Mouse (Mus musculus) frontal cortex, postnatal 14 days (tissue): Measurements from ENCODE around the gene C87499.
A peak's percentile ranks its signal among the peaks of the same experiment; 100 is the strongest.

Source experiments
- DNase-seq, 2 experiments: peaks; one replicate each; pipeline ENCODE4 v3.0.0; 2022; ENCODE audit warnings: low spot score in 2 of 2

Gene C87499

GRCm38 (mm10) chr4:88634311-88634710 lies at the start of gene C87499:
TSS of gene C87499 (minus strand) at chr4:88634411.
- DNase-seq: no peak

DNA sequence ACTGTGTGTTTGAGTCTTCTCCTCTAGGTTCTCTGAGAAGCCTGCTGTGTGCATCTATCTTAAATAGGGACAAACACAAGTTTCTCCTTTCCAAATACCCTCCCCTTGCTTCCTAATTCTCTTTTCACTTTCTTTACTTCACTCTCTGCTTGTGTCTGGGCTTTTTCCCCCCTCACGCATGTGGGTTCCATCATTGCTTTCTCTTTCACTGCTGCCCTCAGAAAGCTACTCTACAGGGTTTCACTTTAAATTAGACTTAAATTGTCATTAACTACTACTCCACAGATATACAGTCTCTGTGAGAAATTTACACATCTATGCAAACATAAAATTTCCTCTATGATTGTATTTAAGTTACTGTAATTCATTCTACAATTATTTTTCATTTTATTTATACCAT lies 49.6 kb upstream of the C87499 start, which contains the start of gene Ifna2:
TSS of gene Ifna2 (minus strand) at position 101 of the 400 bp plus-strand sequence.
- DNase-seq: no peak

DNA sequence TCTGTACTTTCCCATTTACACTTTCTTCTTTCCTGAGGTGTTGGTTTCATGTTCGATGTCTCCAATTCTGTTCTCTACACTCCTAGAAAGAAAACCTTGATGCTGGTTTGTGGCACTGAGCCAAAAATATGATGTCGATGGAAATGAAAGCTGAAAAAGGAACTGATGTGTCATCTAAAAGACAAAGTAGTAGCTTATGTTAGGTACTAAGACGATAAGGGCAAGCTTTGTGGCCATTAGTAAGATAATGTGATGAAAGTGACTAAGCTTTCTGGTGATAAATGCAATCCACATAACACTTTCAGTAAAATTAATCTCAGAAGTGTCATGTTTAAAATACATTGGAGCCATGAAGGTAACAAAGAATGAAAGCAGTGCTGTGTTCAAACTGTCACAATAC lies 47.1 kb upstream of the C87499 start:
- DNase-seq: no peak

DNA sequence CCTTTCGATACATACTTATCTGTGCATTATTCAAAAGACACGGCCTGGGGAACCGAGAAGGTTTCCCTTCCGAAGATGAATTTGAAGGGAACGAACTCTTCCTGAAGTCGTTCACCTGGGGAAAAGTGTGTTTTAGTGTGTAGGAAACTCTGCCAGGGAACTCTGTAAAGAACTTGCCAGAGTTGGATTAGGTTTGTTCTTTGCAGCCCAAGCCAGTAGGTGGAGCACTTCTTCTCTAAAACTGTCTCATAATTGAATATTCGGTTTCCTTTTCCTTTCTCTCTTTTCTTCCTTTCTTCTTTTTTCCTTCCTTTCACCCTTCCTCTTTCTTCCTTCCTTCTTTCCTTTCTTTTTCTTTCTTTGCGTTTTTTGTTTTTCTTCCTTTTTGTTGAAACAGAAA lies 46.2 kb upstream of the C87499 start:
- peak in 1 of 2 experiments; percentile 11 for DNase-seq

- no peak for DNase-seq
Measured at GRCm38 (mm10) chr4:88676824-88677223, 42.6 kb upstream of the C87499 start, which contains the start of gene Ifna16. TSS of gene Ifna16 (minus strand) at chr4:88676924.

DNA sequence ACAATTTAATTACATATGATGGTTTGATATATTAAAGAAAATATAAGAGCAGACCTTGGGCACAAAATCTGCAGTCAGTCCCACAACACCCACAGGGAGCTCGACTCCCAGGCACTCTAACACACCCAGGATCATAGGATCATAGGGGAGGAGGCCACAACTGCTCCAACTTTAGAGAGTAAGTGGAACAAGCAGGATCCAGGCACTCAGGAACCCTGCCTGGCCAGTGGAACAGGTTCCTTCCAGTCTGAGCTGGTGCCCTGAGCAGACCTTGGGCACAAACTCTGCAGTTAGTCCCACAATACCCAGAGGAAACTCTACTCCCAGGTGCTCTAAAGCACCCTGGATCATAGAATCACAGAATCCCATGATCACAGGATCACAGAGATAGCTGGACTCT lies 21.2 kb upstream of the C87499 start:
- no peak for DNase-seq

GRCm38 (mm10) chr4:88653644-88654043 lies 19.4 kb upstream of the C87499 start:
- DNase-seq: no peak

GRCm38 (mm10) chr4:88644359-88644758 lies 10.1 kb upstream of the C87499 start, which contains the start of gene Ifna13:
TSS of gene Ifna13 (minus strand) at chr4:88644459.
- DNase-seq: no peak

- no peak for DNase-seq
Measured at GRCm38 (mm10) chr4:88642526-88642925, 8.3 kb upstream of the C87499 start.

DNA sequence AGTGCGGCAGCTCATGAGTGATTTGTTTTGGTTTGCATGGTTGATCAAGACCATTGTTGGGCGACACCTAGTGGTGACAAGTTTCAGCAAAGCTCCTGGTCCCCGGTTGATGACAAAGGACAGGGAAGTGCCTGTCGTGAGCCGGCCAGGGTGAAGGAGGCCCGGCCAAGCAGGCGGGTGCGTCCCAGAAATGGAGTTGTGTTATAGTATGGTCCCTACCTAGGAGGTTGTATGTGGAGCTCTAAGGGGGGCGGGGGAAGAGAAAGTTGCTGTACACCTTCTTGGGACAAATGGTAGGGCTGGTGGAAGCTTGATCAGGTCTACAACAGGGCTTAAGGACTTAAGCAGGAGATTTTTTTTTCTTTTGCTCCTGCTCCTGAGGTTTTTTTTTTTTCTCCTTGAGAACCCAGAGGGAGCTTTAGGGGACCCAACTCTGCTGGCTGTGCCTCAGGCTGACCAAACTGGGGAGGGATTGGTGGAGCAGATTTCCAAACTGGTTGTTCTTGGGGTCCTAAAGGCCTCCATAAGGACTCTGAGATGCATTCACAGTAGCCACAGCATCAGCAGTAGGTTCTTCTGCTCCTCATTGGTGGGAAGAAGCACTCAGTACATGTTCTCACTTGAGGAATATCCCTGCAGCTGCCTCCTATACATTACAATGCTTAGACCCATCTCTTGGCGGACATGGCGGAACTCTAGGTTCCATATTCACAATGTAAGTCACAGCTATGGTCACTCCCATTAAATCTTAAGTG lies 7.0 kb upstream of the C87499 start:
- DNase-seq: peak; percentile 57 to 85

DNA sequence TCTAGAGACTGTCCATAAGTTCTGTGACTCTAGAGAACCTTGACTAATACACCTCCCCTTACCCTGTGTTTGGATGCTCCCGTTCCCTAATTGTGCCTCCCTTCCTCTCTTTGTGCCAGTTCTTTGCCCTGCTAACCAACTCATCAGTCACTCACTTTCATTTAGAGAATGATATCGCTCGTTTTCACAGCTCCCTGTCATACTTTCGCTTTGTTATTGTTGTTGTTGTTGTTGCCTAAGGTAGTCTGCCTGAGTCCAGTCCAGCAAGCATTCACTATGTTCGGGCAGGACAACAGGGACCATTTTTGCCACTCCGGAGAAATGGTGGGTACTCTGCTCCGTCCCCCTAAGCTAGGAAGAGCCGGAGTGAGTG lies 6.5 kb upstream of the C87499 start:
- no peak for DNase-seq

GRCm38 (mm10) chr4:88603276-88603675 lies 30.9 kb downstream of the C87499 start, which contains the start of gene Ifna12:
TSS of gene Ifna12 (minus strand) at chr4:88603376.
- DNase-seq: no peak

DNA sequence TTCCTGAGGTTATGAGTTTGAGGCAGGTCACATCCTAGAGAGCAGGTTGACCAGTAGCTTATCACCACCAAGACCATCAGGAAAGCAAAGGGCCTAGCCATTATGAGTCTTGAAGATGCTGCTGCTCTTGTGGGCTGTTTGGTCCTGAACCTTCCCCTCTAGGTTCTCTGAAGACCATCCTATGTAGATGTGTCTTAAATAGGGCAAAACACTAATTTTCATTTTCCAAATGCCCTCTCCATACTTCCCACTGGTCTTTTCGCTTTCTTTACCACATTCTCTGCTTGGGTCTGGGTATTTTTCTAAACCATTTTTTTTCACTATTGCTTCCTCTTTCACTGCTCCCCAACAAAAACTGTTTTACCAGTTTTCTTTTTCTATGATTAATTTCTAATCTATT lies 41.9 kb downstream of the C87499 start, which contains the start of gene Ifna9:
TSS of gene Ifna9 (minus strand) at position 101 of the 400 bp plus-strand sequence.
- DNase-seq: no peak
